Mouse (Mus musculus) forebrain, embryonic 14.5 days (tissue): ENCODE measurements at regions not wholly inside any gene's neighbourhood (a gene's known extent, or its start where the extent isn't known, plus 50 kb on each side); places are given as distances from the start of the nearest gene placed in this dataset.

Source experiments
- ATAC-seq: fragments of 200-750 bp; cut with Nextera tagmentation; 2 replicates; pipeline ENCODE4 v1.8.0; 2017; ENCODE audit warnings: mild to moderate bottlenecking, moderate library complexity
- DNase-seq: peaks from one replicate; pipeline ENCODE4 v3.0.0-alpha.2; 2015; ENCODE audit warnings: low spot score
- H3K27ac ChIP-seq: fragments of 300-500 bp; sonication (generic); 2 replicates; pipeline ENCODE4 v1.5.1; 2014; ENCODE audit warnings: low read depth, mild to moderate bottlenecking, control low read depth, low read length, moderate library complexity
- H3K27me3 ChIP-seq: fragments of 300-500 bp; sonication (generic); replicated peaks from 2 replicates; pipeline ENCODE4 v1.6.1; 2014; ENCODE audit warnings: low read length, control low read depth, mixed read lengths; ENCODE audit not compliant: control insufficient read depth, insufficient read depth
- H3K36me3 ChIP-seq: fragments of 300-500 bp; sonication (generic); 2 replicates; pipeline ENCODE4 v1.6.1; 2014; ENCODE audit warnings: low read length, control low read depth; ENCODE audit not compliant: control insufficient read depth, insufficient read depth
- H3K4me1 ChIP-seq: fragments of 300-500 bp; sonication (generic); 2 replicates; pipeline ENCODE4 v1.6.1; 2014; ENCODE audit warnings: antibody characterized with exemption, low read length, control low read depth; ENCODE audit not compliant: control insufficient read depth, insufficient read depth
- H3K4me2 ChIP-seq: fragments of 300-500 bp; sonication (generic); 2 replicates; pipeline ENCODE4 v1.6.1; 2014; ENCODE audit warnings: mild to moderate bottlenecking, control low read depth, low read length
- H3K4me3 ChIP-seq: fragments of 300-500 bp; sonication (generic); 2 replicates; pipeline ENCODE4 v1.5.1; 2014; ENCODE audit warnings: low read depth, low read length, control low read depth
- H3K9ac ChIP-seq: fragments of 300-500 bp; sonication (generic); 2 replicates; pipeline ENCODE4 v1.6.1; 2014; ENCODE audit warnings: mild to moderate bottlenecking, low read length, control low read depth, moderate library complexity
- H3K9me3 ChIP-seq: fragments of 300-500 bp; sonication (generic); replicated peaks from 2 replicates; pipeline ENCODE4 v1.6.1; 2016; ENCODE audit warnings: low read length, control low read depth, mixed read lengths; ENCODE audit not compliant: control insufficient read depth
- WGBS: fragments of 180-500 bp; shearing (Covaris S2); extraction: QIAGEN DNeasy Blood & Tissue Kit; methylation state at CpG from one replicate; pipeline ENCODE4 v1.1.7; 2014; 5-methylcytosine and 5-hydroxymethylcytosine counted together

- WGBS = 38% methylated on average over 11 of the region's 11 CpGs
- peak; percentile 71 for DNase-seq
- peaks cover 9% of the 10 kb centered on the region for H3K4me1 ChIP-seq
- ATAC-seq = peak; percentile 73; the same call in 1 of the 2 replicates
- H3K36me3 ChIP-seq = no peaks in the 10 kb centered on the region
- no peaks in the 10 kb centered on the region for H3K9me3 ChIP-seq
- H3K9ac ChIP-seq = no peak overlapping the region
- 0 out of 2 replicates have a peak overlapping the region, but pooled peaks have one; percentile 9 for H3K4me2 ChIP-seq
- H3K27me3 ChIP-seq = no peaks in the 10 kb centered on the region; the same call in 1 of the 2 replicates
- no peak overlapping the region for H3K4me3 ChIP-seq
- no peak overlapping the region for H3K27ac ChIP-seq
These were observed 64.1 kb upstream of the Pax6 start for GRCm38 (mm10) chr2:105604553-105605116.

- H3K9me3 ChIP-seq = no peaks in the 10 kb centered on the region
- no peaks in the 10 kb centered on the region for H3K36me3 ChIP-seq
- 69% methylated on average over 8 of the region's 8 CpGs for whole genome bisulfite sequencing
- ATAC-seq = no peak
- H3K4me1 ChIP-seq = peaks cover 21% of the 10 kb centered on the region
- peak; percentile 37 for DNase-seq
- H3K27me3 ChIP-seq = no peaks in the 10 kb centered on the region; the same call in 1 of the 2 replicates
- no peak overlapping the region for H3K9ac ChIP-seq
- no peak overlapping the region for H3K4me3 ChIP-seq
- no peak overlapping the region for H3K4me2 ChIP-seq
- H3K27ac ChIP-seq = no peak overlapping the region
These were observed 60.6 kb upstream of the Pax6 start for GRCm38 (mm10) chr2:105607969-105608538.

- DNase-seq (no peak), ATAC-seq (no peak)
- Histone ChIP-seq H3K9me3 (no peaks in the 10 kb centered on the region), H3K27me3 (no peaks in the 10 kb centered on the region; the same call in 1 of the 2 replicates), H3K27ac (no peak overlapping the region), H3K9ac (no peak overlapping the region), H3K4me3 (no peak overlapping the region), H3K4me2 (no peak overlapping the region), H3K36me3 (no peaks in the 10 kb centered on the region), H3K4me1 (peaks cover 21% of the 10 kb centered on the region)
- 82% methylated on average over 7 of the region's 7 CpGs for WGBS
These were observed 59.9 kb upstream of the Pax6 start for GRCm38 (mm10) chr2:105608756-105609155.

DNA sequence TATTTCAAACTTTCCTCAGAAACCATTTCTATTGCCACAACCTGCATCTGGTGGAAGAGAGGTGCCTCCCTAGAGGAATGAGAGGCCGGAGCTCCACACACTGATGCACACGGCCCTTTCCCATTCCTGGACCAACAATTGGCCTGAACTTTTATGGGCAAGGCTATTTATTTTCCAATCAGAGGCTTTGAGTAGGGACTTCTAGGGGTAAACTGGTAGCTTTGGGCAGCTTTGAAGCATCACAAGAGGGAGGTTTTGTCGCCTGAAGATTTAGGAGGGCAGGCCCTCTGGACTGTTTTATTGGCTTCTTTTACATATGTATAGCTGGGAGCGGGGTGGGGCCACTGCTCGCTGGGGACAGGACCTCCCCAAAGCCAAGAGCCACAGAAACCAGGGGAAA lies 57.7 kb upstream of the Pax6 start:
- ATAC-seq (no peak), DNase-seq (no peak)
- Histone ChIP-seq H3K36me3 (no peaks in the 10 kb centered on the region), H3K4me2 (no peak overlapping the region), H3K9me3 (no peaks in the 10 kb centered on the region), H3K27ac (no peak overlapping the region), H3K4me1 (peaks cover 18% of the 10 kb centered on the region), H3K27me3 (no peaks in the 10 kb centered on the region; the same call in 1 of the 2 replicates), H3K4me3 (no peak overlapping the region), H3K9ac (no peak overlapping the region)
- 41% methylated on average over 5 of the region's 5 CpGs for WGBS

DNA sequence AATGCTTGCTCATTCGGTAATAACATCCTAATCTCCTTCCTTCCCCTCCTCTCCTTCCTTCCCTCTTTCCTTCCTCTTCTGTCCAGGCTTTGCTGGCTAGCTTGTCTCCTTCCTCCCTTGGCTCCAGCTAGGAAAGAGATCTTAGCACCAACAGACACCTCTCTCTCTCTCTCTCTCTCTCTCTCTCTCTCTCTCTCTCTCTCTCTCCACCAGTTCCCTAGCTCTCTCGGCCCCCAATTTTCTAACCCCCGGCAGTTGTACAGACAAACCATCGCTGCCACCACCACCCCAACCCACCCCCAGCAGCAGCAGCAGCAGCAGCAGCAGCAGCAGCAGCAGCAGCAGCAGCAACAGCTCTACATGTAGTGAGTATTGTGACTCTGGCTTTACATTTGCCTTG lies 57.0 kb upstream of the Pax6 start:
- H3K4me2 ChIP-seq = peak overlapping the region; percentile 29
- no peak overlapping the region for H3K9ac ChIP-seq
- DNase-seq (peak; percentile 10), ATAC-seq (no peak)
- H3K4me1 ChIP-seq = peaks cover 20% of the 10 kb centered on the region
- 8% methylated on average over 4 of the region's 4 CpGs for WGBS
- H3K9me3 ChIP-seq = no peaks in the 10 kb centered on the region
- no peak overlapping the region for H3K4me3 ChIP-seq
- no peak overlapping the region for H3K27ac ChIP-seq
- H3K36me3 ChIP-seq = no peaks in the 10 kb centered on the region
- no peaks in the 10 kb centered on the region; the same call in 1 of the 2 replicates for H3K27me3 ChIP-seq

- ATAC-seq (peak; percentile 81), DNase-seq (peak; percentile 81)
- no peaks in the 10 kb centered on the region; the same call in 1 of the 2 replicates for H3K27me3 ChIP-seq
- H3K4me1 ChIP-seq = peaks cover 20% of the 10 kb centered on the region
- H3K9ac ChIP-seq = no peak overlapping the region
- no peak overlapping the region for H3K27ac ChIP-seq
- no peak overlapping the region for H3K4me3 ChIP-seq
- H3K36me3 ChIP-seq = no peaks in the 10 kb centered on the region
- H3K9me3 ChIP-seq = no peaks in the 10 kb centered on the region
- WGBS = 2% methylated on average over 21 of the region's 21 CpGs
- H3K4me2 ChIP-seq = peak overlapping the region; percentile 29
These were observed 56.5 kb upstream of the Pax6 start for GRCm38 (mm10) chr2:105612051-105612664.

- H3K4me1 ChIP-seq = peaks cover 20% of the 10 kb centered on the region
- H3K4me2 ChIP-seq = peak overlapping the region; percentile 29
- no peaks in the 10 kb centered on the region for H3K9me3 ChIP-seq
- no peak overlapping the region for H3K27ac ChIP-seq
- WGBS = 19% methylated on average over 7 of the region's 7 CpGs
- no peaks in the 10 kb centered on the region; the same call in 1 of the 2 replicates for H3K27me3 ChIP-seq
- H3K4me3 ChIP-seq = no peak overlapping the region
- H3K9ac ChIP-seq = no peak overlapping the region
- DNase-seq = peak; percentile 16
- no peaks in the 10 kb centered on the region for H3K36me3 ChIP-seq
- ATAC-seq = no peak
These were observed 56.0 kb upstream of the Pax6 start for GRCm38 (mm10) chr2:105612706-105613105.

DNA sequence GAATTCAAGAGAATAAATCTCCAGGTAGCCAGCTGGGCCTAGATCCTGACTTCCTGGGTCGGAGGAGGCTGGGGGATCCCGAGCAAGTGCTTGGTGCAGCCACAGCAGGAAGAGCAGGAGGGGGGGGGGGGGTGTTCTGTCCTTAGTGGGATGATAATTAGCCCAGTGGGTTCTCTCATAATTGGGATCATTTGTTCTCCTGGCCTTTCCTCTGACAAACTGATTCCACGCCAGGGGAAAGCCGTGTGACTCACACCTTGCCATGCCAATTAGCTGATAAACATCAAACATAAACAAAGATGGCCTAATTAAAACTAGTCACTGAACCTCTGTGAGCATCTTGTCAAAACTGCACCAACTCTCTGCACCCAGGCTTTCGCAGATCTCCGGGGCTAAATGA lies 55.5 kb upstream of the Pax6 start:
- no peaks in the 10 kb centered on the region for H3K36me3 ChIP-seq
- no peaks in the 10 kb centered on the region for H3K9me3 ChIP-seq
- WGBS = 16% methylated on average over 6 of the region's 6 CpGs
- no peaks in the 10 kb centered on the region; the same call in 1 of the 2 replicates for H3K27me3 ChIP-seq
- DNase-seq (peak; percentile 78), ATAC-seq (no peak)
- no peak overlapping the region for H3K9ac ChIP-seq
- H3K27ac ChIP-seq = no peak overlapping the region
- no peak overlapping the region for H3K4me3 ChIP-seq
- H3K4me2 ChIP-seq = no peak overlapping the region
- H3K4me1 ChIP-seq = peaks cover 20% of the 10 kb centered on the region
